Mouse (Mus musculus) intestine, postnatal 0 days (tissue): Measurements from ENCODE around the gene Dnajc27. TPM values are rescaled to one million over a fixed set of nuclear protein-coding genes. Genes with fewer than 3 reads are reported as not detected.

Experiments used
- ATAC-seq: fragments of 200-750 bp; cut with Nextera tagmentation; 2 replicates; pipeline ENCODE4 v1.8.0; 2017; ENCODE audit warnings: mild to moderate bottlenecking, moderate TSS enrichment, moderate library complexity
- H3K27ac ChIP-seq: fragments of 300-500 bp; sonication (generic); 2 replicates; pipeline ENCODE4 v1.5.1; 2014; ENCODE audit warnings: mild to moderate bottlenecking, low read depth, low read length, moderate library complexity
- H3K27me3 ChIP-seq: fragments of 300-500 bp; sonication (generic); replicated peaks from 2 replicates; pipeline ENCODE4 v1.6.1; 2014; ENCODE audit warnings: low read length, mixed read lengths; ENCODE audit not compliant: control insufficient read depth, insufficient read depth
- H3K36me3 ChIP-seq: fragments of 300-500 bp; sonication (generic); 2 replicates; pipeline ENCODE4 v1.6.1; 2014; ENCODE audit warnings: mild to moderate bottlenecking, moderate library complexity; ENCODE audit not compliant: control insufficient read depth, insufficient read depth
- H3K4me1 ChIP-seq: fragments of 300-500 bp; sonication (generic); replicated peaks from 2 replicates; pipeline ENCODE4 v1.6.1; 2014; ENCODE audit warnings: antibody characterized with exemption, low read length, mixed read lengths; ENCODE audit not compliant: control insufficient read depth, insufficient read depth
- H3K4me2 ChIP-seq: fragments of 300-500 bp; sonication (generic); replicated peaks from 2 replicates; pipeline ENCODE4 v1.6.1; 2014; ENCODE audit warnings: low read depth, mild to moderate bottlenecking, moderate library complexity
- H3K4me3 ChIP-seq: fragments of 300-500 bp; sonication (generic); 2 replicates; pipeline ENCODE4 v1.5.1; 2014; ENCODE audit warnings: low read depth, low read length
- H3K9ac ChIP-seq: fragments of 300-500 bp; sonication (generic); 2 replicates; pipeline ENCODE4 v1.6.1; 2014; ENCODE audit warnings: mild to moderate bottlenecking, low read depth, low read length
- H3K9me3 ChIP-seq: fragments of 300-500 bp; sonication (generic); 2 replicates; pipeline ENCODE4 v1.6.1; 2016; ENCODE audit warnings: mixed run types; ENCODE audit not compliant: control insufficient read depth
- CTCF ChIP-seq: sonication (generic); IDR thresholded peaks from 2 replicates; pipeline ENCODE4 v1.5.1; 2016; ENCODE audit warnings: low read depth, mild to moderate bottlenecking, control low read depth, antibody characterized with exemption, moderate library complexity
- WGBS: fragments of 180-500 bp; shearing (Covaris S2); extraction: QIAGEN DNeasy Blood & Tissue Kit; methylation state at CpG from one replicate; pipeline ENCODE4 v1.1.7; 2014; 5-methylcytosine and 5-hydroxymethylcytosine counted together
- polyA plus RNA-seq: library from polyadenylated mRNA; unstranded; fragments of >200 nt; fragmentation: Nextera tagmentation; extraction: Ambion mirVana; gene quantifications from 2 replicates; pipeline ENCODE4 v1.2.1, GENCODE M21; 2015

The Dnajc27 gene
- polyA plus RNA-seq, 1 experiment from 2014 or later = 1.3 TPM

GRCm38 (mm10) chr12:4059683-4060082 is 22.7 kb upstream of the Dnajc27 start:
- Histone ChIP-seq H3K4me1 (no peaks in the 10 kb centered on the region), H3K4me2 (no peak overlapping the region), H3K36me3 (no peaks in the 10 kb centered on the region), H3K9ac (no peak overlapping the region), H3K9me3 (no peaks in the 10 kb centered on the region), H3K27me3 (no peaks in the 10 kb centered on the region), H3K4me3 (no peak overlapping the region), H3K27ac (no peak overlapping the region)
- WGBS = 82% methylated on average over 4 of the region's 4 CpGs
- ATAC-seq = no peak
- TF ChIP-seq CTCF = no peak

- Histone ChIP-seq H3K27me3 (no peaks in the 10 kb centered on the region), H3K9ac (no peak overlapping the region), H3K27ac (no peak overlapping the region), H3K4me3 (no peak overlapping the region), H3K4me1 (no peaks in the 10 kb centered on the region), H3K36me3 (no peaks in the 10 kb centered on the region), H3K9me3 (no peaks in the 10 kb centered on the region), H3K4me2 (no peak overlapping the region)
- ATAC-seq = no peak
- 93% methylated on average over 2 of the region's 2 CpGs for WGBS
- no peak for TF ChIP-seq CTCF
Observed at GRCm38 (mm10) chr12:4065498-4065897, 16.9 kb upstream of the Dnajc27 start.

DNA sequence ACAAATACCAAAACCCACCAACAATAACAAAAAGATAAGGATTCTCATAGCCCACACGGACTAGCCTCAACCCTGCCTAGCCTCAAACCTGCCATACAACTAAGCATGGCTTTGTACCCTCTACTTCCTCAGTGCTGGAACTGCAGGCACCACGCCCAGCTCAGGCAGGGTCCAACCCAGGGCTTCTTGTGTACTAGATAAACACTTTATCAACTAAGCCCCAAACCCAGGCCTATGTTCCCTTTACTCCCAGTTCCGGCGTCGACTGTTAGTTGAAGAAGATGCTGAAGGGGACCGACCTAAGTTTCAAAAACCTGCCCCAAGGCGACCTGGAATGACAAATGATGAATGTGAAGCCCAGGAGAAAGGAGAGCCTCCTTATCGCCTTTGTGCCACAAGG is 16.4 kb upstream of the Dnajc27 start:
- Histone ChIP-seq H3K4me3 (no peak overlapping the region), H3K36me3 (no peaks in the 10 kb centered on the region), H3K9me3 (no peaks in the 10 kb centered on the region), H3K27me3 (no peaks in the 10 kb centered on the region), H3K27ac (no peak overlapping the region), H3K4me1 (no peaks in the 10 kb centered on the region), H3K4me2 (no peak overlapping the region), H3K9ac (no peak overlapping the region)
- 69% methylated on average over 8 of the region's 8 CpGs for WGBS
- no peak for TF ChIP-seq CTCF
- ATAC-seq = no peak

DNA sequence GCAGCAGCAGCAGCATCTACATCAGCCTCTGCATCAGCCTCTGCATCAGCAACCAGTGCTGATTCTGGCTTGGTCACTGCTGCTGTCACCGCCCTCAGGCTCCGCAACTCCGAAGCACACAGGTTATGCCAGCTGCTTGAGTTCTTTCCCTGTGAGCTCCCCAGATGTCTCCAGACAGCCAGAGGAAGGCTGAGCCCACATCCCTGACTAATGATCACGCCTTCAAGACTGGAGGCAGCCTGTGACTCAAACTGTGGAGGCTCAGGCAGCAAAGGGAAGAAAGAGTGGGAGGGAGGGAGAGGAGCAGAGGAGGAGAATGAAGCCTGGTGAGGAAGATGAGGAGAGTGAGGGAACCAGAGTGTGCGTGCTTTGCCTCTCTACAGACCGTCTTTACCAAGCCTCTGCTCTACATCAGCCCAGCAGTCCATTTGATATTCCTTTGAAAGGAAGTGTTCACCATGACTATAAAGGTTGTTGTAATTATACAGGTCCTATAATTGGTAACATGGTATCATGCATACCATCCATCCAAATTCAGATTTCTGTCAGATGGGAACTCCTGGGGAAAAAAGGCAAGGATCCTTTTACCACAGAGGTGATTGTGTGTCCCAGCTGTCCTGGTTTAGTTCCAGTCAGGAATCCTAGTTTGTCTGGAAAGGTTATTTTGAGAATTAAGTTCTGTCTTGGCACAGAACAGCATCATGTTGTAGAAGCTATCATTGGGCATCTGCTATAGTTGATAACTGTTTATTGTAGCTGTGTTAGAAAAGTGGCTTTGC is 15.5 kb upstream of the Dnajc27 start:
- H3K4me2 ChIP-seq = no peak overlapping the region
- no peak for ATAC-seq
- TF ChIP-seq CTCF = no peak

DNA sequence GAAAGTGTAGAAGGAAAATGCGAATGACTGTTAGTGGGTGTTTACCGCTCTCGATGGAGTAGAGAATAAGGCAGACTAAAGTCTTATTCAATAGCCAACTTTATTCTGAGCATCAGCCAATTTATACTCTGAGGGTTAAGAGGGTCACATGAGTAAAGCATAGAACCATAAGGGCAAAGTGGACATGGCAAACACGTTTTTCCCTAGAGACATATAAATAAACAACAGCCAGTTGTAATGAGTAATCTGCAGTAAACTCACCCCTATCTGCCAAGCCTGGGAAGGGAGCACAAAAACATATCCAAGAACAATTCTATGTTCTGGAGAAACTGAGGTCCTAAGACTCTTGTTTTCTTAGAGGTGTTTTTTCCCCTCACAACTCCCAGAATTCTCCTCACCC is 13.8 kb upstream of the Dnajc27 start:
- no peak for ATAC-seq
- H3K4me2 ChIP-seq = no peak overlapping the region
- TF ChIP-seq CTCF = no peak
- no peaks in the 10 kb centered on the region for H3K27me3 ChIP-seq
- no peaks in the 10 kb centered on the region for H3K36me3 ChIP-seq
- H3K9me3 ChIP-seq = no peaks in the 10 kb centered on the region
- 73% methylated on average over 4 of the region's 4 CpGs for WGBS
- H3K9ac ChIP-seq = no peak overlapping the region
- H3K4me1 ChIP-seq = no peaks in the 10 kb centered on the region
- no peak overlapping the region for H3K4me3 ChIP-seq
- no peak overlapping the region for H3K27ac ChIP-seq

More for the DNA sequence above, 15.5 kb upstream of the Dnajc27 start:
- no peaks in the 10 kb centered on the region for H3K4me1 ChIP-seq
- WGBS = 72% methylated on average over 6 of the region's 6 CpGs
- H3K27ac ChIP-seq = no peak overlapping the region
- H3K27me3 ChIP-seq = no peaks in the 10 kb centered on the region
- H3K4me3 ChIP-seq = no peak overlapping the region
- no peak overlapping the region for H3K9ac ChIP-seq
- no peaks in the 10 kb centered on the region for H3K36me3 ChIP-seq
- no peaks in the 10 kb centered on the region for H3K9me3 ChIP-seq

DNA sequence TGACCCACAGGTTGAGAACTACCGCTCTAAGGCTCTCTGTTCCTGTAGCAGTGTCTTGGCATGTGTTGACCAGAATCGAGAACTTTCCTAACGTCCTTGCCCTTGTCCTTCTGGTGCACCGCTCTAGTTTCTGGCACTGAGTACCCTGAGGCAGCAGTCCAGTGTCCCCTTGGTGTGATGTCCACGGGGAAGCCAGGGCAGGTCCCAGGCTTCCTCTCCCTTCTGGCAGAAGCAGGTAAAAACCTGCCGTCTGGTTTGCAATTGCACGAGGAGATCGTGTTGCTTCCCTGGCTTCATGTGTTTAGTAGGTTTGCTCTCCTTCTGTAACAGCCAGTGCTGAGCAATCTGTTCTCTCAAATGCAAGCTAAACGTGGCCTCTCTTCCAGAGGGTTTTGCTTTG is 10.7 kb upstream of the Dnajc27 start:
- no peak for TF ChIP-seq CTCF
- Histone ChIP-seq H3K4me1 (no peaks in the 10 kb centered on the region), H3K4me2 (no peak overlapping the region), H3K9ac (no peak overlapping the region), H3K4me3 (no peak overlapping the region), H3K9me3 (no peaks in the 10 kb centered on the region), H3K27ac (no peak overlapping the region), H3K27me3 (no peaks in the 10 kb centered on the region), H3K36me3 (no peaks in the 10 kb centered on the region)
- 79% methylated on average over 9 of the region's 9 CpGs for WGBS
- no peak for ATAC-seq
